Mouse (Mus musculus) small intestine, adult 2 months (tissue): ENCODE measurements around the gene Ndufa3. TPM values are rescaled to one million over a fixed set of nuclear protein-coding genes. Genes with fewer than 3 reads are reported as not detected.

Experiments used
- H3K27ac ChIP-seq: fragments of 200-500 bp; 2 replicates; pipeline ENCODE4 v1.5.1; 2012; ENCODE audit warnings: low read depth, low read length, control low read depth, inconsistent platforms; ENCODE audit not compliant: insufficient read depth
- H3K27me3 ChIP-seq: fragments of 200-500 bp; 2 replicates; pipeline ENCODE4 v1.6.1; 2012; ENCODE audit warnings: mild to moderate bottlenecking, moderate library complexity, low read length, inconsistent platforms; ENCODE audit not compliant: control insufficient read depth, insufficient read depth
- H3K36me3 ChIP-seq: fragments of 200-500 bp; 2 replicates; pipeline ENCODE4 v1.6.1; 2012; ENCODE audit warnings: mild to moderate bottlenecking, low read length, control low read depth, inconsistent platforms; ENCODE audit not compliant: control insufficient read depth, insufficient read depth
- H3K4me1 ChIP-seq: fragments of 200-500 bp; 2 replicates; pipeline ENCODE4 v1.6.1; 2012; ENCODE audit warnings: low read length, inconsistent platforms, mixed read lengths; ENCODE audit not compliant: control insufficient read depth, insufficient read depth, insufficient read length
- H3K4me3 ChIP-seq: fragments of 200-500 bp; 2 replicates; pipeline ENCODE4 v1.5.1; 2012; ENCODE audit warnings: low read depth, mild to moderate bottlenecking, control low read depth, inconsistent platforms, low read length, moderate library complexity
- CTCF ChIP-seq: fragments of 200-500 bp; IDR thresholded peaks from 2 replicates; pipeline ENCODE4 v1.5.1; 2012; ENCODE audit warnings: low read depth, mild to moderate bottlenecking, control low read depth, inconsistent platforms, low read length, moderate library complexity, mixed read lengths; ENCODE audit not compliant: insufficient replicate concordance, insufficient read length; ENCODE audit errors: extremely low read depth
- POLR2A ChIP-seq: fragments of 200-500 bp; IDR thresholded peaks from 2 replicates; pipeline ENCODE4 v1.6.1; 2012; ENCODE audit warnings: low read depth, mild to moderate bottlenecking, control low read depth, inconsistent platforms, low read length, moderate library complexity
- WGBS: fragments of 180-500 bp; shearing (Covaris S2); methylation state at CpG from one replicate; pipeline ENCODE4 v1.1.7; 2018; 5-methylcytosine and 5-hydroxymethylcytosine counted together
- polyA plus RNA-seq: library from polyadenylated mRNA; depleted of rRNA; stranded (reverse); fragments of >200 nt; gene quantifications from 2 replicates; pipeline ENCODE4 v1.2.3, GENCODE M21; 2012

Gene Ndufa3
- polyA plus RNA-seq, 1 experiment, result 337 TPM

- TF ChIP-seq POLR2A (no peak), CTCF (no peak)
- Histone ChIP-seq H3K27ac (peak overlapping the region; percentile 91), H3K4me3 (peak overlapping the region; percentile 96), H3K4me1 (peaks cover 10% of the 10 kb centered on the region; the same call in 1 of the 2 replicates), H3K36me3 (peaks cover 9% of the 10 kb centered on the region; the same call in 1 of the 2 replicates), H3K27me3 (no peaks in the 10 kb centered on the region)
- WGBS, result under 1% methylated on average over 56 of the region's 58 CpGs
These were observed 28.4 kb downstream of the Ndufa3 start for GRCm38 (mm10) chr7:3645488-3646025.

- peaks cover 10% of the 10 kb centered on the region; the same call in 1 of the 2 replicates for H3K4me1 ChIP-seq
- H3K36me3 ChIP-seq, result peaks cover 9% of the 10 kb centered on the region
- peak overlapping the region; percentile 91; the same call in 1 of the 2 replicates for H3K27ac ChIP-seq
- 2% methylated on average over 9 of the region's 9 CpGs for WGBS
- H3K27me3 ChIP-seq, result no peaks in the 10 kb centered on the region
- peak overlapping the region; percentile 96 for H3K4me3 ChIP-seq
- TF ChIP-seq CTCF, result no peak
- no peak for TF ChIP-seq POLR2A
These were observed 29.0 kb downstream of the Ndufa3 start for GRCm38 (mm10) chr7:3646188-3646587.

- H3K4me3 ChIP-seq, result peak overlapping the region; percentile 96
- no peak for TF ChIP-seq POLR2A
- TF ChIP-seq CTCF, result no peak
- WGBS, result 22% methylated on average over 4 of the region's 4 CpGs
- H3K36me3 ChIP-seq, result peaks cover 11% of the 10 kb centered on the region
- H3K27ac ChIP-seq, result no peak overlapping the region
- no peaks in the 10 kb centered on the region for H3K27me3 ChIP-seq
- peaks cover 10% of the 10 kb centered on the region; the same call in 1 of the 2 replicates for H3K4me1 ChIP-seq
These were observed 29.5 kb downstream of the Ndufa3 start for GRCm38 (mm10) chr7:3646641-3647040.

GRCm38 (mm10) chr7:3656966-3657365 lies 39.8 kb downstream of the Ndufa3 start:
- Histone ChIP-seq H3K4me1 (no peaks in the 10 kb centered on the region), H3K27me3 (no peaks in the 10 kb centered on the region), H3K27ac (no peak overlapping the region), H3K4me3 (no peak overlapping the region), H3K36me3 (peaks cover 94% of the 10 kb centered on the region)
- WGBS, result 88% methylated on average over 4 of the region's 4 CpGs
- no peak for TF ChIP-seq POLR2A

GRCm38 (mm10) chr7:3658578-3658977 lies 41.4 kb downstream of the Ndufa3 start:
- H3K4me1 ChIP-seq, result peaks cover under 1% of the 10 kb centered on the region; the same call in 1 of the 2 replicates
- H3K36me3 ChIP-seq, result peaks cover 93% of the 10 kb centered on the region
- H3K27ac ChIP-seq, result no peak overlapping the region
- 94% methylated on average over 14 of the region's 14 CpGs for WGBS
- no peak for TF ChIP-seq CTCF
- H3K27me3 ChIP-seq, result no peaks in the 10 kb centered on the region
- H3K4me3 ChIP-seq, result no peak overlapping the region

- TF ChIP-seq CTCF, result no peak
- TF ChIP-seq POLR2A, result no peak
- peaks cover 37% of the 10 kb centered on the region for H3K36me3 ChIP-seq
- peak overlapping the region; percentile 55 for H3K27ac ChIP-seq
- peaks cover 14% of the 10 kb centered on the region for H3K4me1 ChIP-seq
- no peaks in the 10 kb centered on the region for H3K27me3 ChIP-seq
- WGBS, result 12% methylated on average over 15 of the region's 15 CpGs
- H3K4me3 ChIP-seq, result peak overlapping the region; percentile 76
These were observed 47.5 kb downstream of the Ndufa3 start for GRCm38 (mm10) chr7:3664524-3665214.

- H3K27ac ChIP-seq, result peak within 1 kb of the TSS; percentile 78
- no peaks in the 10 kb centered on the region for H3K27me3 ChIP-seq
- peak; percentile 74 for TF ChIP-seq POLR2A
- no peak for TF ChIP-seq CTCF
- H3K36me3 ChIP-seq, result peaks cover 29% of the 10 kb centered on the region
- peaks cover 14% of the 10 kb centered on the region for H3K4me1 ChIP-seq
- 2% methylated on average over 45 of the region's 45 CpGs for WGBS
- H3K4me3 ChIP-seq, result peak within 1 kb of the TSS; percentile 76
These were observed 48.3 kb downstream of the Ndufa3 start, which contains the start of gene Leng1 for GRCm38 (mm10) chr7:3665215-3666114. Gene Leng1 (minus strand): TSS chr7:3665840.
